26 mouse cellular contexts compared by ENCODE assay signal in genomic region chr5:82664121-82664520, GRCm38 (mm10).
"Had no signal": no experiment of that assay in that cellular context is flagged by ENCODE, and none has a peak within 500 bp of the region (broad histone marks: within the 10 kb centered on the region; RNA-seq: fewer than 3 reads in every experiment).

No protein-coding gene starts in this region.

- H3K4me2 ChIP-seq: heart, embryonic 12.5 days; hindbrain, embryonic 12.5 days; hindbrain, embryonic 14.5 days; intestine, embryonic 15.5 days; limb, embryonic 12.5 days; liver, embryonic 11.5 days; liver, embryonic 13.5 days; liver, embryonic 15.5 days had no signal

- H3K27me3 ChIP-seq: heart, embryonic 12.5 days; hindbrain, embryonic 12.5 days; intestine, embryonic 15.5 days; limb, embryonic 12.5 days; liver, embryonic 13.5 days; liver, embryonic 15.5 days had no signal

- H3K27ac ChIP-seq: gastrocnemius, adult 2 months; heart, embryonic 10.5 days; hindbrain, embryonic 10.5 days; hindbrain, embryonic 12.5 days; hindbrain, embryonic 14.5 days; intestine, embryonic 15.5 days; kidney, postnatal 0 days; layer of hippocampus, adult 2 months; left cerebral cortex, adult 2 months; limb, embryonic 10.5 days; limb, embryonic 12.5 days; liver, embryonic 13.5 days; liver, embryonic 15.5 days had no signal

- H3K9me3 ChIP-seq: heart, embryonic 10.5 days; heart, embryonic 12.5 days; hindbrain, embryonic 10.5 days; hindbrain, embryonic 12.5 days; intestine, embryonic 15.5 days; limb, embryonic 10.5 days; limb, embryonic 12.5 days; liver, embryonic 13.5 days; liver, embryonic 15.5 days had no signal

- H3K4me3 ChIP-seq: gastrocnemius, adult 2 months; heart, embryonic 10.5 days; heart, embryonic 12.5 days; hindbrain, embryonic 10.5 days; hindbrain, embryonic 12.5 days; intestine, embryonic 15.5 days; layer of hippocampus, adult 2 months; left cerebral cortex, adult 2 months; limb, embryonic 10.5 days; limb, embryonic 12.5 days; liver, embryonic 13.5 days; liver, embryonic 15.5 days had no signal

- H3K36me3 ChIP-seq: heart, embryonic 10.5 days; heart, embryonic 12.5 days; hindbrain, embryonic 10.5 days; hindbrain, embryonic 12.5 days; intestine, embryonic 15.5 days; limb, embryonic 10.5 days; limb, embryonic 12.5 days; liver, embryonic 13.5 days; liver, embryonic 15.5 days had no signal

- H3K9ac ChIP-seq: heart, embryonic 12.5 days; hindbrain, embryonic 12.5 days; hindbrain, embryonic 14.5 days; intestine, embryonic 15.5 days; limb, embryonic 12.5 days; liver, embryonic 13.5 days; liver, embryonic 15.5 days; liver, postnatal 0 days had no signal

- DNase-seq: gastrocnemius, adult 2 months; gastrocnemius, postnatal 10 days; gastrocnemius, postnatal 25 days; heart, adult 18-20 months; heart, postnatal 10 days; heart, postnatal 4 days; liver; liver, embryonic 13.5 days; liver, postnatal 0 days had no signal

- ATAC-seq: forebrain, embryonic 16.5 days; hindbrain, embryonic 16.5 days; inflammation-experienced regulatory T-cells, adult 6 months; intestine, embryonic 15.5 days; intestine, postnatal 0 days; liver, postnatal 0 days had no signal

- H3K4me1 ChIP-seq: heart, embryonic 10.5 days; heart, embryonic 12.5 days; hindbrain, embryonic 10.5 days; hindbrain, embryonic 12.5 days; intestine, embryonic 15.5 days; limb, embryonic 10.5 days; limb, embryonic 12.5 days; liver, embryonic 13.5 days; liver, embryonic 15.5 days had no signal
